Mouse (Mus musculus) activated CD4-positive, CD25-positive, alpha-beta regulatory T cell, adult 9 weeks (primary cell): ENCODE measurements around the gene Ifitm2. TPM values are rescaled to one million over a fixed set of nuclear protein-coding genes. Genes with fewer than 3 reads are reported as not detected.

ENCODE experiments used
- polyA plus RNA-seq: library from polyadenylated mRNA; unstranded; fragments of 100-300 nt; shearing (Covaris generic); gene quantifications from one replicate; pipeline ENCODE4 v1.2.1, GENCODE M21; 2017

Gene Ifitm2
- polyA plus RNA-seq: 27.5 TPM

GRCm38 (mm10) chr7:140955758-140956555, at the start of gene Ifitm2, which contains the start of gene Gm45717:
TSS of gene Ifitm2 (minus strand) at chr7:140955987.
TSS of gene Gm45717 (minus strand) at chr7:140955937.

GRCm38 (mm10) chr7:140966921-140967320, 11.1 kb upstream of the Ifitm2 start, which contains the start of gene Ifitm1:
TSS of gene Ifitm1 (plus strand) at chr7:140967221.

GRCm38 (mm10) chr7:140949824-140950530, 5.8 kb downstream of the Ifitm2 start, which contains the start of gene Ifitm5:
TSS of gene Ifitm5 (minus strand) at chr7:140950291.

GRCm38 (mm10) chr7:140941222-140942051, 14.3 kb downstream of the Ifitm2 start, which contains the start of gene Pgghg:
TSS of gene Pgghg (plus strand) at chr7:140941391.

GRCm38 (mm10) chr7:140920418-140921029, 35.3 kb downstream of the Ifitm2 start, which contains the start of gene Nlrp6:
TSS of gene Nlrp6 (plus strand) at chr7:140920902.

Other genes with a start within 250 kb of the Ifitm2 start
- gene Cyp2e1, start 192.2 kb downstream of the Ifitm2 start, polyA plus RNA-seq: not detected
- gene Syce1, start 168.1 kb downstream of the Ifitm2 start, polyA plus RNA-seq: 0.18 TPM
- 0.23 TPM for gene Zfp941, start 133.8 kb downstream of the Ifitm2 start, polyA plus RNA-seq
- not detected for gene Urah, start 121.0 kb downstream of the Ifitm2 start, polyA plus RNA-seq
- gene Scgb1c1, start 110.4 kb downstream of the Ifitm2 start, polyA plus RNA-seq: not detected
- gene Odf3, start 108.2 kb downstream of the Ifitm2 start, polyA plus RNA-seq: not detected
- not detected for gene Gm45785, start 99.7 kb downstream of the Ifitm2 start, polyA plus RNA-seq
- gene Ric8a, start 99.0 kb downstream of the Ifitm2 start, polyA plus RNA-seq: 138 TPM
- gene Bet1l, start 98.4 kb downstream of the Ifitm2 start, polyA plus RNA-seq: 52.1 TPM
- gene Psmd13, start 74.0 kb downstream of the Ifitm2 start, polyA plus RNA-seq: 226 TPM
- 10.2 TPM for gene Sirt3, start 73.7 kb downstream of the Ifitm2 start, polyA plus RNA-seq
- gene Cox8b, start 55.5 kb downstream of the Ifitm2 start, polyA plus RNA-seq: not detected
- not detected for gene Nlrp6, start 35.1 kb downstream of the Ifitm2 start, polyA plus RNA-seq
- gene Pgghg, start 14.6 kb downstream of the Ifitm2 start, polyA plus RNA-seq: 39.5 TPM
- gene Ifitm5, start 5.7 kb downstream of the Ifitm2 start, polyA plus RNA-seq: 0.73 TPM
- gene Gm45717, start 50 bp downstream of the Ifitm2 start, polyA plus RNA-seq: not detected
- gene Ifitm1, start 11.2 kb upstream of the Ifitm2 start, polyA plus RNA-seq: not detected
- gene Ifitm3, start 54.8 kb upstream of the Ifitm2 start, polyA plus RNA-seq: 16.4 TPM
- not detected for gene Ifitm6, start 61.9 kb upstream of the Ifitm2 start, polyA plus RNA-seq
- not detected for gene Gm17387, start 73.1 kb upstream of the Ifitm2 start, polyA plus RNA-seq
- gene B4galnt4, start 105.1 kb upstream of the Ifitm2 start, polyA plus RNA-seq: 13.8 TPM
- 330 TPM for gene Pkp3, start 122.2 kb upstream of the Ifitm2 start, polyA plus RNA-seq
- 240 TPM for gene Sigirr, start 144.6 kb upstream of the Ifitm2 start, polyA plus RNA-seq
- 0.54 TPM for gene Ano9, start 161.8 kb upstream of the Ifitm2 start, polyA plus RNA-seq
- 17.4 TPM for gene Ptdss2, start 166.4 kb upstream of the Ifitm2 start, polyA plus RNA-seq
- 160 TPM for gene Rnh1, start 216.9 kb upstream of the Ifitm2 start, polyA plus RNA-seq
- gene Hras, start 238.0 kb upstream of the Ifitm2 start, polyA plus RNA-seq: 4.6 TPM
- gene Lrrc56, start 238.2 kb upstream of the Ifitm2 start, polyA plus RNA-seq: 3.6 TPM